Mouse (Mus musculus) heart, postnatal 4 days (tissue): ENCODE measurements around the gene Rora. TPM values are rescaled to one million over a fixed set of nuclear protein-coding genes. Genes with fewer than 3 reads are reported as not detected.
A peak's percentile ranks its signal among the peaks of the same experiment; 100 is the strongest.

ENCODE experiments used
- DNase-seq: peaks from one replicate; pipeline ENCODE4 v3.0.0; 2021
- total RNA-seq, 2 experiments: library from RNA; stranded (reverse); gene quantifications; 2 replicates each; pipeline ENCODE4 v1.2.3; 2021

Gene Rora
- total RNA-seq, 2 experiments from 2014 or later, result 17.0 to 18.1 TPM

DNA sequence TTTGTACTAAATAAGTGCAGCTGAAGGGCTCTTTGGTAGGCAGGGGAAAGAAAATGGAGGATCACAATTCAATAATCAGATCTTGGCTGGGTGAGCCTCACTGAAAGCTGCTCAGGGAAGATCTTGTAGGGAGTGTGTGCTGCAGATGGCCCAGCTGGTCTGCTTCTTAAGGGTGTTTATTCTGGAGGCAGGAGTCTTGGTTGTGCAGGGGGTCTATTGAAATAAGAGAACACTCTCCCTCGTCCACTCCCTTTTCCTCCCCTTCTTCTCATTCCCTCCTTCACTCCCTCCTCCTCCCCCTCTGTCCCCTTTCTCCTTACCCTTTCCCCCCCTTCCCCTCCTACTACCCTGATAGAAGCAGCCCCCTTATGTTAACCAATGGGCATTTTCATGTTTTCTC lies 167.8 kb downstream of the Rora start:
- no peak for DNase-seq

DNA sequence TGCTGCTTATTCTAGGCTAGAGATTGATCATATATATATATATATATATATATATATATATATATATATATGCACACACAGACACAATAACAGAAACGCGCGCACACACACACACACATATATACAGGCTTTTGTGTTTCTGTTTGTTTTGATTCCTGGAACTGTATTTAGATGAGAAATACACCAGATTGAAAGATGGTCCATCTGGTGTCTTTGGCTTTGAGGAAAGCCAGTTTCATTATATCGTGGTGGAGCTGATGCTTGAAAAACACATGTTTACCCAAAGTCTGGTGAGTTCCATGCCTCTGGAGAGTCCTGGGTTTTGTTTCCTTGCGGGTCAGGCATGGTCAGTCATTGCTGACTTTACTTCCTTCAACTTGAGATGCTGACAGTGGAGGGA lies 169.7 kb downstream of the Rora start:
- no peak for DNase-seq

- DNase-seq, result no peak
Observed at GRCm38 (mm10) chr9:68825107-68825506, 171.5 kb downstream of the Rora start.

DNA sequence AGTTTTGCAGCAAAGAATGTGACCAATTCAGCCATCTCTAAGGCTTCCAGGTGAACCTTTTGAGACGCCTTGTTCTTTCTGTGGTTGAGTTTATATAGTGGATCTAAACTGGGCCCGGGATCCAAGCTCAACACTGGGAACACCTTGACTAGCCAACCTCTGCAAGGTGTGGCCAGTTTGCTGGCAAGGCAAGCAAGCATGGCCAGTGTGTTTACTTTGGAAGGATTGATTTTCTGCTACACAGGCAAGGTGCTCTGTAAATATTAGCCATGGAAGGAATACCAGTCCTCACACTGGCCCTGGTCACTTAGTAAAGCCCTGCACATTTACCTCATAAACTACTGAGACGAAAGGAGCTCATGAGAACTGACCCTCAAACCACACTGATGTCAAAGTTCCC lies 172.3 kb downstream of the Rora start:
- no peak for DNase-seq

DNA sequence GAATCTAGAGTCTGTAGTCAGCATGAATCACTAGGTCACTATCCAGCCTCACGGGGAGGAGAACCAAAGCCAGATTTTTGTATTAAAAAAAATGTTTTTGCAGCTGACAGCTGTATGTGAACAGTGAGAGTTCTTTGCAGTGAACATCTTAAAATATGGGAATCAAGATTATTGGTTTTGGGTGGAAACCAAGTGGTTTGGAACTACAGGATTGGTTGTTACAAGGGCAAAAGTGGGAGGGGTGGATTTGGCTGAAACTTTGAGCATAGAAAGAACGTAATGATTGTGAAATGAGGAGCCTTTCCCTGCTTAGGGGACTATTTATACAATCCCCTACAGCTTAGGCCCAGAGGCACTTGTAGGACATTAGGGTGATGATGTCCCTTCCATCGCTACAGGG lies 173.9 kb downstream of the Rora start:
- DNase-seq, result no peak

- DNase-seq, result peak; percentile 15
Observed at GRCm38 (mm10) chr9:68829903-68830302, 176.3 kb downstream of the Rora start.

DNA sequence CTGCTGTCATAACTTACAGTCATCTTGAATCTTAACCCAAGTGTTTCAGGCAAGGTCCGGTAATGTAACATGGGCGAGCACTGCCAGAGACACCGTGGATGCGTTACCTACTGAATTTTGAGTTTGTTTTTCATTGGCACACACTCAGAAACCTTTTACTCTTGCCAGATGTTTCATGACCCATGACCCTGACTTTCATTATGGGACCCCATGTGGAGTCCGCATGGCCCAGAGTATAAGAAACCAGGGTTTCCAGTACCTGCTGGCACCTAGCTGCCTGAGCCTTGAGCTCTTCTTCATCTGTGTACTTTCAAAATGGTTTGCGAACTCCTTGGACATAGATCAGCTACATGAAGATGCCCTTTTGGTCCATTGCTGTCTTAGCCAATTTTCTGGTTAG lies 179.7 kb downstream of the Rora start:
- no peak for DNase-seq

DNA sequence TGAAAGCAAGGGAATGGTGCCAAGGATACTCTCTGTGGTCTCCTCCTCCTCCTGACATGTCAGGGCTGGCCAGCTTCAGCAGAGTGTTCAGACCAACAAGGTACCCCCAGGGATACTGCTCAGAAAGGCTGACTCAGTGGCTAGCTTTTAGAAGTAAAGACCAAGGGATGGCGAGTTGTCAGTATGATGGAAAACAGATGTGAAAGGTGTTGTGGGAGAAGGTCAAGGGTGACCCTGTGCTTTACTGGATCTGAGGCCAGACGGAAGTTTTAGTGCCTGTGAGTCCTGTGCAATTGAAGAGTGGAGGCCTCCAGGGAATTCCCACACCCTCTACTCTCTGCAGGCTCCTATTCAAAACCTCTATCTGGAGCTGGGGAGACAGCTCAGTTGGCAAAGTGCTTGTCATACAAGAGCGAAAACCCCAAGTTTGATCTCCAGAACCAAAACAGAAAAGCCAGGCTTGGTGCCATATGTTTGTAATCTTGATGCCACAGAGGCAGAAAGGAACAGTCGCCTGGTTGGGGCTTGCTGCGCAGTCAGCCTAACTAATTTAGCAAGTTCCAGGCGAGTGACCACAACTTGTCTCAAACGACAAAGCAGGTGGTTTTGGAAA lies 181.6 kb downstream of the Rora start:
- no peak for DNase-seq

DNA sequence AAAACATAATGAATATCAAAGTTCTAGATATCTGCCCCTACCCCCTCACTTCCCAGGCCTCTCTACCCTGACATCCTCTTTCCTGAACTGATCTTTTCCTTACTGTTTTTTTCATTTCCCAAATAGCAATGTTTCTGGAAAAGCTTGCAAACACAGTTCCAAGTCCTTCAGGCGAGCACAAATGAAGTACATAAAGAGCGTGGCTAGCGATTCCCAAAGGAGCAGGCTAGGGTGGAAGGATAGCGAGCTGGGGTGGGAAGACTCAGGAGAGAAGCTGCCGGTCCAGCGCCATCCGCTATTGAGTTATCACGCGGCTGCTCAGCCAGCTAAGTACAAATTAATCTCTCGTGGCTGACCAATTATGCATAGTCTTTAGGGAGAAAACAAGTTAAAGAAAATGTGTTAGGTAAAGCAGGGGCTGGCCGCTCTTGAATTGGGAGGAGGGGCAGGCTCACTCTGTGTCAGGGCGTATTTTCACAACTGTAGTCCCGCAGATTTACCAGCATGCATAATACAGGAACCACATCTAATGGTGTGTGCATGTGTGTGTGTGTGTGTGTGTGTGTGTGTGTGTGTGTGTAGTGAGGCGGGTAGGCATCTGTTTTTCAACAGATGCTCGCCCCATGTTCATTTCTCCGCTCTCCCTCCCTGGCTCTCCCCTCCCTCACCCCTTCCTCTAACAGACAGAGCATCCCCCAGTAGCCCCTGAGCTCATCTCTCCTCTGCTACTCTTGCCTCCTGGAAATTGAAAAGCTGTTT lies 188.7 kb downstream of the Rora start:
- no peak for DNase-seq

DNA sequence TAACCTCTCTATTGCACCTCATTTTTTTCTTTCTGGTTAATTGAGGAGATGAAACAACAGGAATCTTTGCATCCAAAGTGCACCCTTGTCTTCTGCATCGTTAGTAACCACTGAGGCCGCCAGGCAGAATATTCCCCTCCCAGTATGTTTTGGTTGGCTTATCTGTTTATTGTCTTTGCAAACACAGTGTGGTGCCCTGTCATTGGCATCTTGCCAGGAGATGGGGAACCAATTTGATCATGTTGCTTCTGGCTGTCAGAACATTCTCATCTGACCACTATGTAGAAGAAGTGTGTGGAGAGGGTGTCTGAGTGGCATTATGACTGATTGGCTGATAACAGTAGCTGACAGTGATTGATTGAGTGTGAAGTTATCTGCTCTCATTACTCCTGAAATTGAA lies 192.0 kb downstream of the Rora start:
- DNase-seq, result no peak

GRCm38 (mm10) chr9:68850321-68850720 lies 196.7 kb downstream of the Rora start:
- no peak for DNase-seq

GRCm38 (mm10) chr9:68852201-68852600 lies 198.6 kb downstream of the Rora start:
- DNase-seq, result peak; percentile 13

DNA sequence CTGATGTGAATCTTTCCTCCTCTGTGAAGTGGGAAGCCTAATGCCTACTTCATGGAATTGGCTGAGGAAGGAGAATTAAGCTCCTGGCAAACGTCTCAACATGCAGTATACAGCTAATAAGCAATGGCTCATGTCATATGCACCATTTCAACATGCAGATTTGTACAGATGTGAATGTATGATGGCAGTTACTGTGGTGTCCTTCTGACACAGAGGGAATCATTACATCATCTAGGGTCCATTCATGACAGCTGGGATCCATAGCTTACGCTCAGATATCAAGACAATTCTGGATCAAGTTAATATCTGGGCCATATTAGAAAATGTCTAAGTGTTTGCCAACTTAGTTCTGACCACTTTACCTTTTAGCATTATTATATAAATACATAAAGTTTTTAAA lies 199.3 kb downstream of the Rora start:
- DNase-seq, result no peak

DNA sequence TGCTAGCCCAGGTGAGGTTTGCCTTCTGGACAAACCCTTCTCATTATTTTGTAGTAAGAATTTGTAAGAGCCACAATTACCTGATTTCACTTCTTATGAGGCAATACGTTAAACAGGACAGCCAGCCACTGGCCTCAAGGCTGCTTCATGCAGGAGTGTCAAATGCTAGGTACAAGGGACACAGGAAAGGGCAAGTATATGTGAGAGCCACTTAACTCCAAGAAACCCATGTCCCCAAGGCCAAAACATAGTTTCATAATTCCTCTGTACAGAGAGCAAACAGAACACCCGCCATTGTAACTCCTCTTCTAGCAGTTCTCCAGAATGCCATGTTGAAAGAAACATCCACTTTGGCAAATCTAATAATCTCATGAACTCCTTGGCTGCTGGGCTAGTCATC lies 205.9 kb downstream of the Rora start:
- no peak for DNase-seq

DNA sequence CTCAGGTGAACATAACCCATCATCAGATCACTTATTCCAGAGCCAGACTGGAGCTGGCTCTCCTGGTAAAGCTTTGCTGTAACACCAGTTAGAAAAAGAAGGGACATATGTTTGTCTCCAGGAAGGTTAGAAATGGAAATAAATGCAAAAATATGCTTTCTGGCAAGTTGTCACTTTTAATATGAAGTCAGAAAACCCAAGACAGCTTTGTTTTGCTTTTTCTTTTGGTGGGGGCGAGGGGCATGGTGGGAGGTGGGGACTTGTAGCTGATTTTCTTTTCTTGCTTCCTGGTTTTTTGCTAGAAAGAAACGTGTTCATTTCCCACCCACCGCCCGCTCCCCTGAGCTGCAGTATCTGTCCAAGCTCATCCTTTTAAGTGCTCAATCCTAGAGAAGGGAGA lies 212.7 kb downstream of the Rora start:
- DNase-seq, result no peak

DNA sequence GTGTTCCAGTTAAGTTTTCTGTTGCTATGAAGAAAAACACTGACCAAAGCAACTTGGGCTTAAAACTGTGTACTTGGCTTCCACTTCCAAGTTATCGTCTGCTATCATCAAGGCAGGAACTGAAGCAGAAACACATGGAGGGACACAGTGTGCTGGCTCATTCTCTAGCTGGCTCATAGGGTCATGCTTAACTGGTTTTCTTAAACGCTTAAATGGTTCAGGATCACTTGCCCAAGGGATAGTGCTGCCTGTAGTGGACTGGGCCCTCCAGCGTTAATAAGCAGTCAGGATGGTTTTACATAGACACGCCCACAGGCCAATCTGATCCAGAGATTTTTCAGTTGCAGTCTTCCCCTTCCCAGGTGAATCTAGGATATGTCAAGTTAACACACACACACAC lies 220.3 kb downstream of the Rora start:
- no peak for DNase-seq

- no peak for DNase-seq
Observed at GRCm38 (mm10) chr9:68874544-68874943, 221.0 kb downstream of the Rora start.

DNA sequence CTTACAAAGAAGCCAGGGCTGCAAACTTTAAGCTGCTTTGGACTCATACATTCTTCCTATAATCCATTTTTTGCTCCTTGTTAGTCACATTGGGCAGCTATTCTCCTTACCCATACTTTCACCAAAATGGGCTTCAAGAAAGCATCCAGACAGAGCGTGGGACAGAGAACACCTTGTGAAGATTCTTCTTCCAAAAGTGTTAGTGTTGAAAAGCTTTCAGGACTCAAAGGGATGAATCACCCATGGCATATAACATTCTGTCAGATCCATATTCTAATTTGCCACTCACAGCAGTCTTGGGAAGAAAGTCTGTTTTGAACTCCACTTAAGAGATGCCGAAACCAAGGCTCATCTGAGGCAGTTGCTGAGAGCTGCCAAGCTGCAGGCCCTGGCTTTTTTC lies 222.2 kb downstream of the Rora start:
- no peak for DNase-seq

GRCm38 (mm10) chr9:68876289-68876688 lies 222.7 kb downstream of the Rora start:
- DNase-seq, result no peak

DNA sequence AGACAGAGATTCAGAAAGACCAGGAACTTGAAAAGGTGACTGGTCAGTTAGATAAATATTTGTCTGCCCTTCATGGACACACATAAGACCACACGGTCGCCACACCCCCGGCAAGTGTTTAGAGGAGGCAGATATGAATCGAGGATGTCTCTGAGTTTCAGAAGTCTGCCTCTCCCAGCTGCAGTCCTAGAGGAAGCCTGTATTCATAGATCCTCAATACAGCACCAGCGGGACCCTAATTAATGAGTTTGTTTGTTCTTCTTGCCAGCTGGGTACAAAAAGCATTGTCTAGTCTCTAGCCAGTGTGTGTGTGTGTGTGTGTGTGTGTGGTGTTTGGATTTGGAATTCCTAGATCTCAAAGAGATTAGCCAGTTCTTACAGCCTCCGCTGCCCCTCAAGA lies 228.3 kb downstream of the Rora start:
- DNase-seq, result no peak

DNA sequence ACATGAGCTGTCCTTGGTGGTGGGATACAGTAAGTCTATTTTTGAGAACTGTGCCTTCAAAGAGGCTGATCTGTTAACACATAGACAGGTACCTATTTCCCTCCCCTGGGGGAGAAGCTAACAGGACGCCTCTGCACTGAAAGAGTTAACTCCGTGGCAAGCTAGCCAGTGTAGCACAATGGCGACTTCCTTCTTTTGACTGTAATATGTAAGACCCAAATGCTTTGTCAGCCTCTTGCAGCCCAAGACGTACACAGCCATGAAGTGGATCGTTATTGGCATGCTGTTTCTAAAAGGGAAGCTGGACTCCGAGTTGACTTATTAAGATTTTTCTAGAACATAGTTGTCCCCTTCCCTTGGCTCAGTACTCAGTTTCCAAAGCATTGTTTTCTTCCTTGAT lies 229.4 kb downstream of the Rora start:
- no peak for DNase-seq

DNA sequence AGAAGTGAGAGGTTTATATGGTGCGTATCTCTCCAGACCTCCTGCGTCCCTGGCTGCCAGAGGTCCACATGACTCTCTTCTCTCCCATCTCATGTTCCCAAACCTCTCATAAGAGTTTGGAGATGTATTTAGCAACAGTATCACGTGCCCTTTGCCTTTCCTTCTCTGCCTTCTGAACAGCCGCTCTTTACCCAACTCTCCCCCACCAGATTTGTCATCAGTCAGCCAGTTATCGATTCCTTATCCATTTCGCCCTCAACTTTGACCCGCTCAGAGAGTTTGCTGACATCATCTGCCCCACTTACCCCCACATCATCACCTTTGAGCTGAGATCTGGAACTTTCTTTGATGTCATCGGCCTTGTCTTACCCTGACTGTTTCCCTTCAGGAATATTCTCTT lies 230.1 kb downstream of the Rora start:
- no peak for DNase-seq

- peak; percentile 20 for DNase-seq
Observed at GRCm38 (mm10) chr9:68884451-68885035, 231.0 kb downstream of the Rora start.

GRCm38 (mm10) chr9:68888670-68889069 lies 235.1 kb downstream of the Rora start:
- peak; percentile 83 for DNase-seq
